Mouse (Mus musculus): ENCODE results near the gene Myadml2.

The Myadml2 gene

GRCm38 (mm10) chr11:120672687-120673593 is 25.0 kb upstream of the Myadml2 start, which contains the start of gene Aspscr1:
Aspscr1 (plus strand) TSS chr11:120672973.
- Histone ChIP-seq H3K36me3 (ENCODE audit: insufficient read depth, low read length) (peaks cover 38% of the 10 kb centered on the region), H3K27me3 (ENCODE audit: insufficient read depth, low read length) (no peaks in the 10 kb centered on the region), H3K4me3 (replicated peaks; ENCODE audit: low read length) (peak within 1 kb of the TSS; percentile 84), H3K4me1 (replicated peaks; ENCODE audit: low read depth, low read length) (peaks cover 81% of the 10 kb centered on the region), H3K9me3 (ENCODE audit: low read length) (no peaks in the 10 kb centered on the region)
- TF ChIP-seq NANOG (IDR thresholded peaks at IDR 0.05; ENCODE audit: borderline replicate concordance, low read length), result no peak
- no peak for TF ChIP-seq CTCF (conservative IDR thresholded peaks at IDR 0.05; ENCODE audit: low read length)
- no peak for TF ChIP-seq POU5F1 (IDR thresholded peaks at IDR 0.05; ENCODE audit: borderline replicate concordance, low read length)

GRCm38 (mm10) chr11:120666617-120667016 is 18.7 kb upstream of the Myadml2 start:
- peaks cover 92% of the 10 kb centered on the region for H3K4me1 ChIP-seq (replicated peaks; ENCODE audit: low read depth, low read length)
- no peak for TF ChIP-seq POU5F1 (IDR thresholded peaks at IDR 0.05; ENCODE audit: borderline replicate concordance, low read length)
- TF ChIP-seq CTCF (conservative IDR thresholded peaks at IDR 0.05; ENCODE audit: low read length), result no peak
- no peak for TF ChIP-seq NANOG (IDR thresholded peaks at IDR 0.05; ENCODE audit: borderline replicate concordance, low read length)
- no peaks in the 10 kb centered on the region for H3K27me3 ChIP-seq (ENCODE audit: insufficient read depth, low read length)
- H3K4me3 ChIP-seq (replicated peaks; ENCODE audit: low read length), result peak overlapping the region; percentile 43
- no peaks in the 10 kb centered on the region for H3K36me3 ChIP-seq (ENCODE audit: insufficient read depth, low read length)
- H3K9me3 ChIP-seq (ENCODE audit: low read length), result no peaks in the 10 kb centered on the region

- H3K27me3 ChIP-seq (ENCODE audit: insufficient read depth, low read length), result no peaks in the 10 kb centered on the region
- TF ChIP-seq POU5F1 (IDR thresholded peaks at IDR 0.05; ENCODE audit: borderline replicate concordance, low read length) (no peak), CTCF (conservative IDR thresholded peaks at IDR 0.05; ENCODE audit: low read length) (no peak), NANOG (IDR thresholded peaks at IDR 0.05; ENCODE audit: borderline replicate concordance, low read length) (no peak)
- peaks cover 91% of the 10 kb centered on the region for H3K4me1 ChIP-seq (replicated peaks; ENCODE audit: low read depth, low read length)
- no peaks in the 10 kb centered on the region for H3K9me3 ChIP-seq (ENCODE audit: low read length)
- H3K4me3 ChIP-seq (replicated peaks; ENCODE audit: low read length), result peak overlapping the region; percentile 43
- no peaks in the 10 kb centered on the region for H3K36me3 ChIP-seq (ENCODE audit: insufficient read depth, low read length)
Observed at GRCm38 (mm10) chr11:120665406-120665805, 17.4 kb upstream of the Myadml2 start.

- H3K4me1 ChIP-seq (replicated peaks; ENCODE audit: low read depth, low read length), result peaks cover 83% of the 10 kb centered on the region
- H3K9me3 ChIP-seq (ENCODE audit: low read length), result no peaks in the 10 kb centered on the region
- H3K36me3 ChIP-seq (ENCODE audit: insufficient read depth, low read length), result 0 out of 2 replicates have a peak, but pooled peaks cover 3% of the 10 kb centered on the region
- peak overlapping the region; percentile 17; the same call in 1 of the 2 replicates for H3K4me3 ChIP-seq (replicated peaks; ENCODE audit: low read length)
- peaks cover 12% of the 10 kb centered on the region for H3K27me3 ChIP-seq (ENCODE audit: insufficient read depth, low read length)
- peak; percentile 93 for TF ChIP-seq NANOG (IDR thresholded peaks at IDR 0.05; ENCODE audit: borderline replicate concordance, low read length)
- no peak for TF ChIP-seq POU5F1 (IDR thresholded peaks at IDR 0.05; ENCODE audit: borderline replicate concordance, low read length)
Observed at GRCm38 (mm10) chr11:120663714-120664113, 15.8 kb upstream of the Myadml2 start.

GRCm38 (mm10) chr11:120662759-120663158 is 14.8 kb upstream of the Myadml2 start:
- H3K36me3 ChIP-seq (ENCODE audit: insufficient read depth, low read length), result peaks cover 12% of the 10 kb centered on the region
- peak overlapping the region; percentile 89 for H3K4me3 ChIP-seq (replicated peaks; ENCODE audit: low read length)
- no peak for TF ChIP-seq CTCF (conservative IDR thresholded peaks at IDR 0.05; ENCODE audit: low read length)
- TF ChIP-seq POU5F1 (IDR thresholded peaks at IDR 0.05; ENCODE audit: borderline replicate concordance, low read length), result no peak
- TF ChIP-seq NANOG (IDR thresholded peaks at IDR 0.05; ENCODE audit: borderline replicate concordance, low read length), result no peak
- H3K27me3 ChIP-seq (ENCODE audit: insufficient read depth, low read length), result peaks cover 20% of the 10 kb centered on the region
- H3K4me1 ChIP-seq (replicated peaks; ENCODE audit: low read depth, low read length), result peaks cover 83% of the 10 kb centered on the region
- no peaks in the 10 kb centered on the region for H3K9me3 ChIP-seq (ENCODE audit: low read length)

DNA sequence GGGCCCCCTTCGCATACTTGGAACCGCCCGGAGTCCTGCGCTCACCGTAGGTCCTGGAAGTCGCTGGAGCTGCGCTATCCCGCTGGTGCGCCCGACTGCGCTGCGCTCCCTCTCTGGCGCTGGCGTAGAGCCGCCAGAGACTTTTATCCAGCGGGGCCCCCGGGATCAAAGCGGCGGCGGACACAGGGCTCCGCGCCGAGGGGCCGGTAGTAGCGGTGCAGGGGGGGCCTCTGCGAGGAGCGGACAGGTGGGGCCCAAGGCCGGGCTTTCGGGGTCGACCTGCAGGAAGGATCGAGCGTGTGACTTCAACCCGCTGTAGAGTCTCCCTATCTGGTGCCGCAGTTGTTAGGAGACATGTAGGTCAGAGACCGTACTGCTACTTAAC is 13.1 kb upstream of the Myadml2 start, which contains the start of gene Notum:
Notum (minus strand) TSS at position 100 of the 385 bp plus-strand sequence.
- Histone ChIP-seq H3K36me3 (ENCODE audit: insufficient read depth, low read length) (peaks cover 29% of the 10 kb centered on the region), H3K9me3 (ENCODE audit: low read length) (no peaks in the 10 kb centered on the region), H3K4me3 (replicated peaks; ENCODE audit: low read length) (peak within 1 kb of the TSS; percentile 89), H3K27me3 (ENCODE audit: insufficient read depth, low read length) (peaks cover 27% of the 10 kb centered on the region), H3K4me1 (replicated peaks; ENCODE audit: low read depth, low read length) (peaks cover 83% of the 10 kb centered on the region)
- TF ChIP-seq POU5F1 (IDR thresholded peaks at IDR 0.05; ENCODE audit: borderline replicate concordance, low read length) (no peak), CTCF (conservative IDR thresholded peaks at IDR 0.05; ENCODE audit: low read length) (no peak), NANOG (IDR thresholded peaks at IDR 0.05; ENCODE audit: borderline replicate concordance, low read length) (no peak)

DNA sequence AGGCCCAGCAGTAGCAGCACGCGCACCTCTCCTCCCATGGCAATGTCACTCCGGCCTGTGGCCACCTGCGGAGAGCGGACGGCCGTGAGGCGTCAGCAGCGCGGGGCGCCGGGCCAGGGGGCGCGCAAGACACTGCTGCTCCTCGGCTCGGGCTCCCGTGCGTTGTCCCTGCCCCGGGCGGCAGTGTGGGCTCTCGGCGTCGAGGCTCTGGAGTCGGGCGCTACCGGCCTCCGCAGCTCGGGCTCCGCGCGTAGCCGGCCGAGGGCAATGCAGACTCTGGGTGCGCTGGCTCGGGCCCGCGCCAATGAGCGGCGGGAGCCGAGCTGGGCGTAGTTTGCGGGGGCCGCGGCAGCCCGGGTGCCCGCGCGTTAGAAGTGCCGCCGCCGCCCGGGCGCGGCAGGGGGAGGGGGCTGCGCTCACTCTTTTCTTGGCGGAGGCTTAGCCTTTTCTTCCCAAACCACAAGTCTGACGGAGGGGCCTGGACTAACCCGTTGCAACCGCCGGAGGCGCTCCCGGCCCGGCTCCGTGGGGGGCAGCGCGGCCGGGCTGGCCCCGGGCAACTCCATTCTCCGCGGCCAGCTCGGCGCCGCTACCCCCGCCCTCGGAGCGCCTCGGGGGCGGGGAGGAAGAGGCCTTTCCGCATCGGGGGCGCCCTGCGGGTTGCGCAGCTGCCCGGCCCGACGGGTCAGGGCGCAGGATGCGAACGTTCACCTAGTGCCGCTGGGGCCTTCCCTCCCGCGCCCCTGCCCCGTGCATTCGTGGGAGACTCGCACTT is 12.5 kb upstream of the Myadml2 start:
- Histone ChIP-seq H3K9me3 (ENCODE audit: low read length) (no peaks in the 10 kb centered on the region), H3K4me1 (replicated peaks; ENCODE audit: low read depth, low read length) (peaks cover 83% of the 10 kb centered on the region), H3K36me3 (ENCODE audit: insufficient read depth, low read length) (peaks cover 35% of the 10 kb centered on the region), H3K27me3 (ENCODE audit: insufficient read depth, low read length) (peaks cover 27% of the 10 kb centered on the region), H3K4me3 (replicated peaks; ENCODE audit: low read length) (peak overlapping the region; percentile 89)
- TF ChIP-seq POU5F1 (IDR thresholded peaks at IDR 0.05; ENCODE audit: borderline replicate concordance, low read length), result no peak
- TF ChIP-seq CTCF (conservative IDR thresholded peaks at IDR 0.05; ENCODE audit: low read length), result no peak
- no peak for TF ChIP-seq NANOG (IDR thresholded peaks at IDR 0.05; ENCODE audit: borderline replicate concordance, low read length)
